Mouse (Mus musculus): ENCODE data around the gene Zyg11b.

- TF ChIP-seq CTCF (IDR thresholded peaks at IDR 0.05; ENCODE audit: low read depth), result no peak
- no peak for TF ChIP-seq EP300 (IDR thresholded peaks at IDR 0.05; ENCODE audit: low read depth)
Observed at GRCm38 (mm10) chr4:108338321-108338733, 37.4 kb upstream of the Zyg11b start.

Measured in heart, postnatal 0 days (tissue).